Mouse (Mus musculus) MEL (cell line): ENCODE measurements around the gene Mob3a.

Experiments used
- EP300 ChIP-seq, 2 experiments: IDR thresholded peaks; 2 replicates each; pipeline ENCODE4 v1.6.1; 2011; ENCODE audit warnings: improper control_type of control experiment in 2 of 2, low read length in 2 of 2, low read depth in 1 of 2, mild to moderate bottlenecking in 1 of 2
- JUND ChIP-seq: IDR thresholded peaks from 2 replicates; pipeline ENCODE4 v1.6.1; 2011; ENCODE audit warnings: low read depth, mild to moderate bottlenecking, improper control_type of control experiment, low read length

GRCm38 (mm10) chr10:80705033-80705432, 3.3 kb upstream of the Mob3a start:
- TF ChIP-seq EP300 (IDR thresholded peaks at IDR 0.05; ENCODE audit: low read depth in 1 of 2, low read length in 2 of 2) (no peak), JUND (no peak)
